Mouse (Mus musculus) hindbrain, embryonic 14.5 days (tissue): ENCODE results near the gene Fntb. TPM values are rescaled to one million over a fixed set of nuclear protein-coding genes. Genes with fewer than 3 reads are reported as not detected.

Source experiments
- ATAC-seq: fragments of 200-750 bp; cut with Nextera tagmentation; 2 replicates; pipeline ENCODE4 v1.8.0; 2017; ENCODE audit warnings: moderate number of reproducible peaks, mild to moderate bottlenecking, moderate TSS enrichment, moderate library complexity; ENCODE audit not compliant: low FRiP score
- DNase-seq: peaks from one replicate; pipeline ENCODE4 v3.0.0-alpha.2; 2015; ENCODE audit warnings: low spot score
- H3K27ac ChIP-seq: fragments of 300-500 bp; sonication (generic); 2 replicates; pipeline ENCODE4 v1.5.1; 2014; ENCODE audit warnings: mild to moderate bottlenecking, moderate library complexity
- H3K27me3 ChIP-seq: fragments of 300-500 bp; sonication (generic); 2 replicates; pipeline ENCODE4 v1.6.1; 2014; ENCODE audit warnings: mild to moderate bottlenecking, low read length, mixed read lengths; ENCODE audit not compliant: control insufficient read depth, insufficient read depth
- H3K36me3 ChIP-seq: fragments of 300-500 bp; sonication (generic); replicated peaks from 2 replicates; pipeline ENCODE4 v1.6.1; 2014; ENCODE audit not compliant: control insufficient read depth, insufficient read depth
- H3K4me1 ChIP-seq: fragments of 300-500 bp; sonication (generic); replicated peaks from 2 replicates; pipeline ENCODE4 v1.6.1; 2014; ENCODE audit warnings: antibody characterized with exemption, low read length, mixed read lengths; ENCODE audit not compliant: control insufficient read depth, insufficient read depth
- H3K4me2 ChIP-seq: fragments of 300-500 bp; sonication (generic); replicated peaks from 2 replicates; pipeline ENCODE4 v1.6.1; 2014; ENCODE audit warnings: mild to moderate bottlenecking, moderate library complexity
- H3K4me3 ChIP-seq: fragments of 300-500 bp; sonication (generic); replicated peaks from 2 replicates; pipeline ENCODE4 v1.5.1; 2014; ENCODE audit warnings: mild to moderate bottlenecking, low read length
- H3K9ac ChIP-seq: fragments of 300-500 bp; sonication (generic); 2 replicates; pipeline ENCODE4 v1.6.1; 2014
- H3K9me3 ChIP-seq: fragments of 300-500 bp; sonication (generic); 2 replicates; pipeline ENCODE4 v1.6.1; 2016; ENCODE audit warnings: low read length; ENCODE audit not compliant: control insufficient read depth
- WGBS: fragments of 180-500 bp; shearing (Covaris S2); extraction: QIAGEN DNeasy Blood & Tissue Kit; methylation state at CpG from one replicate; pipeline ENCODE4 v1.1.7; 2014; 5-methylcytosine and 5-hydroxymethylcytosine counted together
- polyA plus RNA-seq: library from polyadenylated mRNA; unstranded; fragments of >200 nt; fragmentation: Nextera tagmentation; extraction: Ambion mirVana; gene quantifications from 2 replicates; pipeline ENCODE4 v1.2.1, GENCODE M21; 2014

Fntb gene
- polyA plus RNA-seq, 1 experiment from 2014 or later: 40.4 TPM

GRCm38 (mm10) chr12:76899261-76899975, 134.0 kb downstream of the Fntb start:
- Histone ChIP-seq H3K36me3 (peaks cover 6% of the 10 kb centered on the region; the same call in 1 of the 2 replicates), H3K27me3 (no peaks in the 10 kb centered on the region), H3K9ac (no peak overlapping the region), H3K4me2 (no peak overlapping the region), H3K4me3 (no peak overlapping the region), H3K4me1 (0 out of 2 replicates have a peak, but pooled peaks cover 4% of the 10 kb centered on the region), H3K27ac (no peak overlapping the region), H3K9me3 (no peaks in the 10 kb centered on the region)
- ATAC-seq (no peak), DNase-seq (no peak)
- WGBS: 93% methylated on average over 10 of the region's 10 CpGs

DNA sequence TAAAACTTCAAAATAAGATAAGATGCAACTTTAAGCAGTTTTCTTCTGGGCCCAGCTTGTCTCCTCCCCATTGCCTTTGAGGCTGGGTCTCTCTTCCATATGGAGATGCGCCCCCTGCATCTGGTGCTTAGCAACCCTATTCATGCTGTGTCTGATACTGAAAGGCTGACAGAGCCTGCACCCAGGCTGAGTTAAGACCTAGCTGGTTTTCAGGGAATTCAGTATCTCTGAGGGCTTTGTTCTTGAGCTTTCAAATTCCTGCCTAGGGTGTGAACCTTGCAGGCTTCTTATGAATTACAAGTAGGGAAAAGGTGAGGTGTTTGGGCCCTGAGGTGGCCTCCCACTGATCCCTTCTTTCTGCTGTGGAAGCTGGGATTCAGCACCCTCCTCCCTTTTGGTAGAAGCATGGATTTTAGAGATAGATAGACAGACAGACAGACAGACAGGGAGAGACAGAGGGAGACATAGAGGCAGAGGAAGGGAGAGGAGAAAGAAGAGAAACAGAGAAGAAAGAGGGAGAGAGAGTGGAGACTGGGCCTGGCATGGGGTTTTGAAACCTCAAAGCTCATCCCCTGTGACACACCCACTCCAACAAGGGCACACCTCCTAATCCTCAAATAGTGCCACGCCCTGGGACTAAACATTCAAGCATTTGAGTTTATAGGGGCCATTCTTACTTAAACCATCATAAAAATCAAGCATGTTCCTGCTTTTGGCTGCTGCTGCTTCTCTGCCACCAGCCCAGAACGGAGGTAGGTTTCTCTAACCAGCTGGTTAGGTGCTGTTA, 136.3 kb downstream of the Fntb start:
- 81% methylated on average over 3 of the region's 3 CpGs for WGBS

GRCm38 (mm10) chr12:76906278-76906677, 140.9 kb downstream of the Fntb start:
- Histone ChIP-seq H3K4me3 (no peak overlapping the region), H3K36me3 (peaks cover 3% of the 10 kb centered on the region; the same call in 1 of the 2 replicates), H3K4me2 (no peak overlapping the region), H3K27ac (no peak overlapping the region), H3K9ac (no peak overlapping the region), H3K4me1 (peaks cover 8% of the 10 kb centered on the region; the same call in 1 of the 2 replicates), H3K9me3 (no peaks in the 10 kb centered on the region), H3K27me3 (no peaks in the 10 kb centered on the region)
- DNase-seq (no peak), ATAC-seq (no peak)
- 87% methylated on average over 1 of the region's 1 CpGs for WGBS

More for the DNA sequence above, 136.3 kb downstream of the Fntb start:
- DNase-seq (no peak), ATAC-seq (no peak)
- H3K9ac ChIP-seq: no peak overlapping the region
- no peak overlapping the region for H3K4me3 ChIP-seq
- H3K27me3 ChIP-seq: no peaks in the 10 kb centered on the region
- no peaks in the 10 kb centered on the region for H3K9me3 ChIP-seq
- no peak overlapping the region for H3K27ac ChIP-seq
- peaks cover 6% of the 10 kb centered on the region; the same call in 1 of the 2 replicates for H3K36me3 ChIP-seq
- no peaks in the 10 kb centered on the region for H3K4me1 ChIP-seq
- no peak overlapping the region for H3K4me2 ChIP-seq

DNA sequence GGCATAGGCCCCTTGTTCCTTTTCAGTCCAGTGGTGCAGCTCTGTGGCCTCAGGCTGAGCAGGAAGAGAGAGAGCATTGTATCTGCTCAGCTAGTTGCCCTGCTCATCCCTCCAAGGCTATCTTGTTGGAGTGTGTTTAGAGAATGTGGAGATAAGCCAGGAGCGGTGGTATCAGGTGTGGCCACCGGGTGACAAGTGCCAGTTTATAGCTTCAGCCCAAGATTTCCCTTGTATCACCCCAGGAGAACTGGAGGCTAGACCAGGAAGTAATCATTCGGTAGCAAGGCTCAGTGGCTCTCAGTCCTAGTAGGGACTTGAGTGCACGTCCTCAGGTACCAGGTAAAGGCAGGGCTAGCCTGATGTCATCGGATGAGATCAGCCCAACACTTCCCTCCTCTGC, 143.8 kb downstream of the Fntb start:
- no peaks in the 10 kb centered on the region; the same call in 1 of the 2 replicates for H3K36me3 ChIP-seq
- no peaks in the 10 kb centered on the region for H3K27me3 ChIP-seq
- H3K4me3 ChIP-seq: no peak overlapping the region
- peaks cover 8% of the 10 kb centered on the region; the same call in 1 of the 2 replicates for H3K4me1 ChIP-seq
- no peak for ATAC-seq
- H3K4me2 ChIP-seq: no peak overlapping the region
- no peaks in the 10 kb centered on the region for H3K9me3 ChIP-seq
- DNase-seq: no peak
- H3K9ac ChIP-seq: no peak overlapping the region
- no peak overlapping the region for H3K27ac ChIP-seq
- WGBS: 90% methylated on average over 5 of the region's 5 CpGs

- WGBS: 68% methylated on average over 11 of the region's 11 CpGs
- H3K9ac ChIP-seq: no peak overlapping the region
- no peak overlapping the region for H3K4me3 ChIP-seq
- ATAC-seq (no peak; the same call in 1 of the 2 replicates), DNase-seq (no peak)
- no peak overlapping the region for H3K4me2 ChIP-seq
- H3K27me3 ChIP-seq: no peaks in the 10 kb centered on the region
- H3K27ac ChIP-seq: no peak overlapping the region
- peaks cover 8% of the 10 kb centered on the region; the same call in 1 of the 2 replicates for H3K4me1 ChIP-seq
- no peaks in the 10 kb centered on the region for H3K9me3 ChIP-seq
- H3K36me3 ChIP-seq: no peaks in the 10 kb centered on the region; the same call in 1 of the 2 replicates
Observed at GRCm38 (mm10) chr12:76910258-76910940, 145.0 kb downstream of the Fntb start.

- no peaks in the 10 kb centered on the region; the same call in 1 of the 2 replicates for H3K36me3 ChIP-seq
- H3K9ac ChIP-seq: no peak overlapping the region
- 55% methylated on average over 16 of the region's 16 CpGs for WGBS
- no peaks in the 10 kb centered on the region for H3K9me3 ChIP-seq
- H3K4me3 ChIP-seq: no peak overlapping the region
- ATAC-seq (no peak), DNase-seq (no peak)
- H3K27me3 ChIP-seq: no peaks in the 10 kb centered on the region
- H3K27ac ChIP-seq: no peak overlapping the region
- H3K4me1 ChIP-seq: peaks cover 8% of the 10 kb centered on the region; the same call in 1 of the 2 replicates
- H3K4me2 ChIP-seq: no peak overlapping the region
Observed at GRCm38 (mm10) chr12:76911171-76911726, 145.9 kb downstream of the Fntb start.

GRCm38 (mm10) chr12:76912193-76912592, 146.8 kb downstream of the Fntb start:
- 73% methylated on average over 9 of the region's 9 CpGs for WGBS
- no peak overlapping the region for H3K4me3 ChIP-seq
- DNase-seq: no peak
- no peak overlapping the region for H3K27ac ChIP-seq
- ATAC-seq: no peak
- no peak overlapping the region for H3K4me2 ChIP-seq
- peaks cover 8% of the 10 kb centered on the region; the same call in 1 of the 2 replicates for H3K4me1 ChIP-seq
- no peaks in the 10 kb centered on the region for H3K9me3 ChIP-seq
- peaks cover 1% of the 10 kb centered on the region; the same call in 1 of the 2 replicates for H3K36me3 ChIP-seq
- no peak overlapping the region for H3K9ac ChIP-seq
- H3K27me3 ChIP-seq: no peaks in the 10 kb centered on the region

GRCm38 (mm10) chr12:76916163-76916562, 150.8 kb downstream of the Fntb start:
- DNase-seq (no peak), ATAC-seq (no peak)
- Histone ChIP-seq H3K27me3 (no peaks in the 10 kb centered on the region), H3K9ac (no peak overlapping the region), H3K27ac (no peak overlapping the region), H3K4me2 (no peak overlapping the region), H3K4me1 (no peaks in the 10 kb centered on the region), H3K4me3 (no peak overlapping the region), H3K9me3 (no peaks in the 10 kb centered on the region), H3K36me3 (peaks cover 4% of the 10 kb centered on the region; the same call in 1 of the 2 replicates)
- WGBS: 93% methylated on average over 11 of the region's 11 CpGs
